Mouse (Mus musculus) CH12.LX (cell line): ENCODE results near the gene Dmd.

Source experiments
- CHD1 ChIP-seq: IDR thresholded peaks from 2 replicates; pipeline ENCODE4 v1.6.1; 2012; ENCODE audit warnings: low read depth, low read length, improper control_type of control experiment, inconsistent platforms
- CTCF ChIP-seq, 2 experiments: IDR thresholded peaks in 1 of 2; conservative IDR thresholded peaks in 1 of 2; 2 replicates each; pipeline ENCODE4 v1.5.1; 2011 to 2012; ENCODE audit warnings: low read depth in 2 of 2, low read length in 2 of 2, improper control_type of control experiment in 1 of 2, inconsistent platforms in 1 of 2, mild to moderate bottlenecking in 1 of 2, moderate library complexity in 1 of 2
- E2F4 ChIP-seq: IDR thresholded peaks from 2 replicates; pipeline ENCODE4 v1.6.1; 2011; ENCODE audit warnings: low read depth, low read length, improper control_type of control experiment; ENCODE audit not compliant: insufficient replicate concordance
- JUND ChIP-seq: conservative IDR thresholded peaks from 2 replicates; pipeline ENCODE4 v1.6.1; 2011; ENCODE audit warnings: low read depth, low read length, improper control_type of control experiment
- MAFK ChIP-seq: IDR thresholded peaks from 2 replicates; pipeline ENCODE4 v1.6.1; 2011; ENCODE audit warnings: low read length, improper control_type of control experiment; ENCODE audit not compliant: insufficient replicate concordance
- MAX ChIP-seq: IDR thresholded peaks from 2 replicates; pipeline ENCODE4 v1.6.1; 2011; ENCODE audit warnings: low read length, improper control_type of control experiment
- NRF1 ChIP-seq: IDR thresholded peaks from 2 replicates; pipeline ENCODE4 v1.6.1; 2014; ENCODE audit warnings: low read depth, mild to moderate bottlenecking, inconsistent platforms, low read length, improper control_type of control experiment, moderate library complexity
- POLR2A ChIP-seq: IDR thresholded peaks from 2 replicates; pipeline ENCODE4 v1.6.1; 2011; ENCODE audit warnings: low read depth, mild to moderate bottlenecking, improper control_type of control experiment, low read length
- POLR2AphosphoS2 ChIP-seq: IDR thresholded peaks from 2 replicates; pipeline ENCODE4 v1.6.1; 2011; ENCODE audit warnings: low read depth, low read length, improper control_type of control experiment
- RAD21 ChIP-seq: IDR thresholded peaks from 2 replicates; pipeline ENCODE4 v1.6.1; 2011; ENCODE audit warnings: low read depth, mild to moderate bottlenecking, low read length, improper control_type of control experiment, moderate library complexity
- RCOR1 ChIP-seq: conservative IDR thresholded peaks from 2 replicates; pipeline ENCODE4 v1.6.1; 2012; ENCODE audit warnings: low read depth, mild to moderate bottlenecking, inconsistent platforms, low read length, improper control_type of control experiment
- TBP ChIP-seq: conservative IDR thresholded peaks from 2 replicates; pipeline ENCODE4 v1.6.1; 2011; ENCODE audit warnings: low read depth, low read length, improper control_type of control experiment
- USF2 ChIP-seq: conservative IDR thresholded peaks from 2 replicates; pipeline ENCODE4 v1.6.1; 2011; ENCODE audit warnings: low read depth, low read length, improper control_type of control experiment

DNA sequence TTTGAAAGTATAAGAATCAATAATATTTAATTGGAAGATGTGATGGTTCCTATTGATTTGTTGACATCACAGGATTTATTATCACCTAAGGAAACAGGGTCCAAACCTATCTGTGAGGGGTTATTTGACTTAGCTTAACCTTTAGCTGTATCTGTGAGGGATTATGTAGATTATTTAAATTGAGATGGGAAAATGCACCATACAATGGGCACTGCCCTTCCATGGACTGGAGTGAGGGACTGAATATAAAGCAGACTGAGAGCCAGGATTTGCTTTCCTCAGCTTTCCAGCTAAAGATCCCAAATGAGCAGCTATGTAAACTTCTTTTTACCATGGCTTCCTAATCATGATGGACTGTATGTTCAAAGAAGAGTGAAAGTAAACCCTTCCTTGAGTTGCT is 1496.0 kb downstream of the Dmd start:
- TF ChIP-seq CTCF (conservative IDR thresholded peaks at IDR 0.05 in 1 of 2, IDR thresholded peaks at IDR 0.05 in 1 of 2; ENCODE audit: low read depth in 2 of 2, low read length in 2 of 2) = no peak
- TF ChIP-seq POLR2AphosphoS2 = no peak
- no peak for TF ChIP-seq RAD21
- TF ChIP-seq TBP = no peak
- no peak for TF ChIP-seq MAFK
- no peak for TF ChIP-seq POLR2A
- no peak for TF ChIP-seq MAX
- TF ChIP-seq NRF1 = no peak
- no peak for TF ChIP-seq E2F4
- TF ChIP-seq RCOR1 = no peak
- TF ChIP-seq JUND = no peak
- no peak for TF ChIP-seq USF2
- no peak for TF ChIP-seq CHD1
